Mouse (Mus musculus): Measurements from ENCODE around the gene Gfod2. TPM values are rescaled to one million over a fixed set of nuclear protein-coding genes. Genes with fewer than 3 reads are reported as not detected.

Gene Gfod2
- polyA plus RNA-seq, 1 experiment from 2014 or later, result 10.9 TPM

GRCm38 (mm10) chr8:105702731-105703415, 55.6 kb downstream of the Gfod2 start:
- H3K4me3 ChIP-seq, result no peak overlapping the region
- H3K9me3 ChIP-seq (replicated peaks), result no peaks in the 10 kb centered on the region

GRCm38 (mm10) chr8:105702001-105702401, 56.5 kb downstream of the Gfod2 start:
- WGBS, result 53% methylated on average over 18 of the region's 18 CpGs
- Histone ChIP-seq H3K4me1 (replicated peaks) (peaks cover 21% of the 10 kb centered on the region), H3K4me3 (peak overlapping the region; percentile 75), H3K4me2 (peak overlapping the region; percentile 96), H3K9me3 (replicated peaks) (no peaks in the 10 kb centered on the region), H3K9ac (peak overlapping the region; percentile 83), H3K36me3 (peaks cover 40% of the 10 kb centered on the region), H3K27ac (ENCODE audit: poor library complexity, severe bottlenecking) (peak overlapping the region; percentile 83), H3K27me3 (replicated peaks) (no peaks in the 10 kb centered on the region)
- no peak for ATAC-seq (ENCODE audit: insufficient number of reproducible peaks, low FRiP score)

More at GRCm38 (mm10) chr8:105702731-105703415, 55.6 kb downstream of the Gfod2 start:
- H3K27me3 ChIP-seq (replicated peaks), result no peaks in the 10 kb centered on the region
- no peak overlapping the region for H3K4me2 ChIP-seq
- peaks cover 26% of the 10 kb centered on the region for H3K4me1 ChIP-seq (replicated peaks)
- peaks cover 31% of the 10 kb centered on the region for H3K36me3 ChIP-seq
- no peak for ATAC-seq (ENCODE audit: insufficient number of reproducible peaks, low FRiP score)
- H3K9ac ChIP-seq, result 0 out of 2 replicates have a peak overlapping the region, but pooled peaks have one; percentile 83
- 87% methylated on average over 24 of the region's 24 CpGs for WGBS
- H3K27ac ChIP-seq (ENCODE audit: poor library complexity, severe bottlenecking), result no peak overlapping the region

GRCm38 (mm10) chr8:105700966-105701824, 57.3 kb downstream of the Gfod2 start, which contains the start of the genes Acd and Pard6a:
Gene Acd (minus strand): TSS chr8:105701102.
Gene Pard6a (plus strand): TSS chr8:105701148.
- no peaks in the 10 kb centered on the region for H3K9me3 ChIP-seq (replicated peaks)

GRCm38 (mm10) chr8:105700566-105700965, 57.9 kb downstream of the Gfod2 start:
- Histone ChIP-seq H3K9me3 (replicated peaks) (no peaks in the 10 kb centered on the region), H3K27me3 (replicated peaks) (peaks cover 1% of the 10 kb centered on the region; the same call in 1 of the 2 replicates), H3K4me1 (replicated peaks) (peaks cover 20% of the 10 kb centered on the region), H3K4me3 (peak overlapping the region; percentile 75), H3K4me2 (peak overlapping the region; percentile 96), H3K36me3 (peaks cover 43% of the 10 kb centered on the region), H3K27ac (ENCODE audit: poor library complexity, severe bottlenecking) (peak overlapping the region; percentile 83), H3K9ac (peak overlapping the region; percentile 83)
- under 1% methylated on average over 21 of the region's 21 CpGs for WGBS
- ATAC-seq (ENCODE audit: insufficient number of reproducible peaks, low FRiP score), result peak; percentile 58

More at GRCm38 (mm10) chr8:105700966-105701824, 57.3 kb downstream of the Gfod2 start, which contains the start of the genes Acd and Pard6a:
- WGBS, result under 1% methylated on average over 60 of the region's 60 CpGs
- peak; percentile 86 for ATAC-seq (ENCODE audit: insufficient number of reproducible peaks, low FRiP score)
- Histone ChIP-seq H3K4me3 (peak within 1 kb of the TSS; percentile 75), H3K27ac (ENCODE audit: poor library complexity, severe bottlenecking) (peak within 1 kb of the TSS; percentile 83), H3K9ac (peak within 1 kb of the TSS; percentile 83), H3K27me3 (replicated peaks) (no peaks in the 10 kb centered on the region), H3K4me1 (replicated peaks) (peaks cover 20% of the 10 kb centered on the region), H3K36me3 (peaks cover 43% of the 10 kb centered on the region), H3K4me2 (peak within 1 kb of the TSS; percentile 96)

- H3K4me2 ChIP-seq, result peak overlapping the region; percentile 96
- peak overlapping the region; percentile 75 for H3K4me3 ChIP-seq
- H3K9ac ChIP-seq, result peak overlapping the region; percentile 83
- no peaks in the 10 kb centered on the region for H3K9me3 ChIP-seq (replicated peaks)
- H3K27me3 ChIP-seq (replicated peaks), result peaks cover 10% of the 10 kb centered on the region
- H3K36me3 ChIP-seq, result peaks cover 43% of the 10 kb centered on the region
- no peak for ATAC-seq (ENCODE audit: insufficient number of reproducible peaks, low FRiP score)
- peaks cover 22% of the 10 kb centered on the region for H3K4me1 ChIP-seq (replicated peaks)
- 87% methylated on average over 11 of the region's 11 CpGs for WGBS
- no peak overlapping the region for H3K27ac ChIP-seq (ENCODE audit: poor library complexity, severe bottlenecking)
These were observed 58.8 kb downstream of the Gfod2 start for GRCm38 (mm10) chr8:105699488-105700215.

GRCm38 (mm10) chr8:105698734-105699133, 59.7 kb downstream of the Gfod2 start:
- Histone ChIP-seq H3K4me1 (replicated peaks) (peaks cover 31% of the 10 kb centered on the region), H3K4me2 (no peak overlapping the region), H3K9me3 (replicated peaks) (no peaks in the 10 kb centered on the region), H3K27me3 (replicated peaks) (peaks cover 18% of the 10 kb centered on the region), H3K27ac (ENCODE audit: poor library complexity, severe bottlenecking) (no peak overlapping the region), H3K36me3 (peaks cover 34% of the 10 kb centered on the region), H3K9ac (no peak overlapping the region), H3K4me3 (no peak overlapping the region)
- ATAC-seq (ENCODE audit: insufficient number of reproducible peaks, low FRiP score), result no peak
- WGBS, result 90% methylated on average over 5 of the region's 5 CpGs

- H3K27ac ChIP-seq (ENCODE audit: poor library complexity, severe bottlenecking), result no peak overlapping the region
- H3K9ac ChIP-seq, result no peak overlapping the region
- H3K36me3 ChIP-seq, result peaks cover 25% of the 10 kb centered on the region
- 90% methylated on average over 17 of the region's 17 CpGs for WGBS
- peaks cover 8% of the 10 kb centered on the region; the same call in 1 of the 2 replicates for H3K9me3 ChIP-seq (replicated peaks)
- no peak for ATAC-seq (ENCODE audit: insufficient number of reproducible peaks, low FRiP score)
- peaks cover 28% of the 10 kb centered on the region for H3K4me1 ChIP-seq (replicated peaks)
- H3K4me2 ChIP-seq, result no peak overlapping the region
- no peak overlapping the region for H3K4me3 ChIP-seq
- peaks cover 21% of the 10 kb centered on the region for H3K27me3 ChIP-seq (replicated peaks)
These were observed 61.2 kb downstream of the Gfod2 start for GRCm38 (mm10) chr8:105697196-105697780.

GRCm38 (mm10) chr8:105695080-105695780, 63.2 kb downstream of the Gfod2 start:
- Histone ChIP-seq H3K4me2 (no peak overlapping the region), H3K9me3 (replicated peaks) (peaks cover 8% of the 10 kb centered on the region; the same call in 1 of the 2 replicates), H3K36me3 (peaks cover 25% of the 10 kb centered on the region), H3K4me1 (replicated peaks) (peaks cover 17% of the 10 kb centered on the region), H3K4me3 (no peak overlapping the region), H3K9ac (no peak overlapping the region), H3K27me3 (replicated peaks) (peaks cover 31% of the 10 kb centered on the region), H3K27ac (ENCODE audit: poor library complexity, severe bottlenecking) (no peak overlapping the region)
- 74% methylated on average over 30 of the region's 30 CpGs for WGBS
- ATAC-seq (ENCODE audit: insufficient number of reproducible peaks, low FRiP score), result no peak

- H3K4me2 ChIP-seq, result peak overlapping the region; percentile 86
- peak overlapping the region; percentile 47 for H3K4me3 ChIP-seq
- peaks cover 12% of the 10 kb centered on the region for H3K4me1 ChIP-seq (replicated peaks)
- H3K36me3 ChIP-seq, result peaks cover 25% of the 10 kb centered on the region
- peaks cover 39% of the 10 kb centered on the region for H3K27me3 ChIP-seq (replicated peaks)
- H3K9me3 ChIP-seq (replicated peaks), result peaks cover 8% of the 10 kb centered on the region; the same call in 1 of the 2 replicates
- 0 out of 2 replicates have a peak, but pooled peaks have one; percentile 3 for ATAC-seq (ENCODE audit: insufficient number of reproducible peaks, low FRiP score)
- 7% methylated on average over 39 of the region's 40 CpGs for WGBS
- peak overlapping the region; percentile 28; the same call in 1 of the 2 replicates for H3K9ac ChIP-seq
- H3K27ac ChIP-seq (ENCODE audit: poor library complexity, severe bottlenecking), result no peak overlapping the region
These were observed 64.2 kb downstream of the Gfod2 start for GRCm38 (mm10) chr8:105694051-105694799.

All from heart, embryonic 12.5 days (tissue).